Mouse (Mus musculus) CH12.LX (cell line): Measurements from ENCODE around the gene Tox2. TPM values are rescaled to one million over a fixed set of nuclear protein-coding genes. Genes with fewer than 3 reads are reported as not detected.
A peak's percentile ranks its signal among the peaks of the same experiment; 100 is the strongest.

ENCODE experiments used
- DNase-seq: peaks from one replicate; pipeline ENCODE4 v3.0.0-alpha.2; 2013; ENCODE audit errors: extremely low read depth
- H3K27ac ChIP-seq: 2 replicates; pipeline ENCODE4 v1.5.1; 2012; ENCODE audit warnings: low read depth, mild to moderate bottlenecking, control low read depth, moderate library complexity; ENCODE audit not compliant: insufficient read depth
- H3K27me3 ChIP-seq: replicated peaks from 2 replicates; pipeline ENCODE3; 2012; ENCODE audit warnings: inconsistent platforms
- H3K36me3 ChIP-seq, 2 experiments: replicated peaks in 1 of 2; 2 replicates each; pipeline versions ENCODE3 to v1.6.1; 2012; ENCODE audit warnings: inconsistent platforms in 1 of 2, low read length in 1 of 2, mild to moderate bottlenecking in 1 of 2, mixed read lengths in 1 of 2, moderate library complexity in 1 of 2; ENCODE audit not compliant: control insufficient read depth in 1 of 2, insufficient read depth in 1 of 2
- H3K4me1 ChIP-seq, 2 experiments: 2 replicates each; pipeline ENCODE4 v1.6.1; 2012; ENCODE audit warnings: inconsistent platforms in 1 of 2, moderate library complexity in 1 of 2; ENCODE audit not compliant: insufficient read depth in 2 of 2, control insufficient read depth in 1 of 2
- H3K4me2 ChIP-seq: 2 replicates; pipeline ENCODE4 v1.6.1; 2012; ENCODE audit warnings: low read depth, mild to moderate bottlenecking, control low read depth; ENCODE audit not compliant: poor library complexity, insufficient read depth, severe bottlenecking
- H3K4me3 ChIP-seq, 3 experiments: fragments of 150-350 bp in 1 of 3; sonication (generic) in 1 of 3; replicated peaks in 1 of 3; 2 replicates each; pipeline versions ENCODE3 to v1.5.1; 2011 to 2012; ENCODE audit warnings: low read depth in 2 of 3, low read length in 2 of 3, mild to moderate bottlenecking in 2 of 3, moderate library complexity in 2 of 3, control low read depth in 1 of 3, improper control_type of control experiment in 1 of 3, inconsistent platforms in 1 of 3, mixed read lengths in 1 of 3; ENCODE audit not compliant: poor library complexity in 1 of 3
- H3K79me2 ChIP-seq: replicated peaks from 2 replicates; pipeline ENCODE4 v1.6.1; 2012; ENCODE audit warnings: mild to moderate bottlenecking, moderate library complexity; ENCODE audit not compliant: control insufficient read depth, poor library complexity, insufficient read depth, severe bottlenecking; ENCODE audit errors: extremely low read depth
- H3K9ac ChIP-seq: 2 replicates; pipeline ENCODE4 v1.6.1; 2012; ENCODE audit warnings: low read depth, mild to moderate bottlenecking, control low read depth, moderate library complexity; ENCODE audit not compliant: insufficient read depth
- H3K9me3 ChIP-seq: replicated peaks from 2 replicates; pipeline ENCODE3; 2012; ENCODE audit warnings: low read length, inconsistent platforms, mixed read lengths
- CHD1 ChIP-seq: IDR thresholded peaks from 2 replicates; pipeline ENCODE4 v1.6.1; 2012; ENCODE audit warnings: low read depth, low read length, improper control_type of control experiment, inconsistent platforms
- CHD2 ChIP-seq: IDR thresholded peaks from 2 replicates; pipeline ENCODE4 v1.6.1; 2011; ENCODE audit warnings: low read length, improper control_type of control experiment
- CTCF ChIP-seq, 2 experiments: IDR thresholded peaks in 1 of 2; conservative IDR thresholded peaks in 1 of 2; 2 replicates each; pipeline ENCODE4 v1.5.1; 2011 to 2012; ENCODE audit warnings: low read depth in 2 of 2, low read length in 2 of 2, improper control_type of control experiment in 1 of 2, inconsistent platforms in 1 of 2, mild to moderate bottlenecking in 1 of 2, moderate library complexity in 1 of 2
- ELF1 ChIP-seq: IDR thresholded peaks from 2 replicates; pipeline ENCODE4 v1.6.1; 2014; ENCODE audit warnings: low read depth, mild to moderate bottlenecking, inconsistent platforms, low read length, improper control_type of control experiment
- ETS1 ChIP-seq: conservative IDR thresholded peaks from 2 replicates; pipeline ENCODE4 v1.6.1; 2012; ENCODE audit warnings: low read depth, mild to moderate bottlenecking, inconsistent platforms, low read length, improper control_type of control experiment, moderate library complexity
- GABPA ChIP-seq: IDR thresholded peaks from 2 replicates; pipeline ENCODE4 v1.6.1; 2012; ENCODE audit warnings: low read depth, low read length, improper control_type of control experiment, inconsistent platforms; ENCODE audit not compliant: insufficient replicate concordance
- HCFC1 ChIP-seq: IDR thresholded peaks from 2 replicates; pipeline ENCODE4 v1.6.1; 2012; ENCODE audit warnings: low read depth, mild to moderate bottlenecking, inconsistent platforms, low read length, improper control_type of control experiment
- JUN ChIP-seq: IDR thresholded peaks from 2 replicates; pipeline ENCODE4 v1.6.1; 2011; ENCODE audit warnings: low read depth, mild to moderate bottlenecking, low read length, improper control_type of control experiment, moderate library complexity; ENCODE audit not compliant: insufficient read depth
- KAT2A ChIP-seq: IDR thresholded peaks from 2 replicates; pipeline ENCODE4 v1.6.1; 2012; ENCODE audit warnings: low read length, improper control_type of control experiment, inconsistent platforms; ENCODE audit not compliant: insufficient replicate concordance
- MAX ChIP-seq: IDR thresholded peaks from 2 replicates; pipeline ENCODE4 v1.6.1; 2011; ENCODE audit warnings: low read length, improper control_type of control experiment
- MEF2A ChIP-seq: IDR thresholded peaks from 2 replicates; pipeline ENCODE4 v1.6.1; 2014; ENCODE audit warnings: low read depth, mild to moderate bottlenecking, inconsistent platforms, low read length, improper control_type of control experiment, borderline replicate concordance
- NRF1 ChIP-seq: IDR thresholded peaks from 2 replicates; pipeline ENCODE4 v1.6.1; 2014; ENCODE audit warnings: low read depth, mild to moderate bottlenecking, inconsistent platforms, low read length, improper control_type of control experiment, moderate library complexity
- PAX5 ChIP-seq: IDR thresholded peaks from 2 replicates; pipeline ENCODE4 v1.6.1; 2012; ENCODE audit warnings: low read length, inconsistent platforms, mixed read lengths
- POLR2AphosphoS2 ChIP-seq: IDR thresholded peaks from 2 replicates; pipeline ENCODE4 v1.6.1; 2011; ENCODE audit warnings: low read depth, low read length, improper control_type of control experiment
- RCOR1 ChIP-seq: conservative IDR thresholded peaks from 2 replicates; pipeline ENCODE4 v1.6.1; 2012; ENCODE audit warnings: low read depth, mild to moderate bottlenecking, inconsistent platforms, low read length, improper control_type of control experiment
- SIN3A ChIP-seq: IDR thresholded peaks from 2 replicates; pipeline ENCODE4 v1.6.1; 2012; ENCODE audit warnings: low read length, improper control_type of control experiment, inconsistent platforms
- USF1 ChIP-seq: IDR thresholded peaks from 2 replicates; pipeline ENCODE4 v1.6.1; 2014; ENCODE audit warnings: low read depth, mild to moderate bottlenecking, inconsistent platforms, low read length, improper control_type of control experiment
- USF2 ChIP-seq: conservative IDR thresholded peaks from 2 replicates; pipeline ENCODE4 v1.6.1; 2011; ENCODE audit warnings: low read depth, low read length, improper control_type of control experiment
- ZKSCAN1 ChIP-seq: IDR thresholded peaks from 2 replicates; pipeline ENCODE4 v1.6.1; 2012; ENCODE audit warnings: low read depth, inconsistent platforms, low read length, improper control_type of control experiment, borderline replicate concordance
- ZNF384 ChIP-seq: IDR thresholded peaks from 2 replicates; pipeline ENCODE4 v1.6.1; 2012; ENCODE audit warnings: low read depth, low read length, improper control_type of control experiment, inconsistent platforms
- dilution Hi-C: fragments of 300-500 bp; cut with MboI; formaldehyde crosslinking; loops from 2 replicates; pipeline ENCODE4 v1.14.3; 2020; ENCODE audit warnings: low sequenced_read_pairs; ENCODE audit not compliant: extremely low pct_unique_long_range_greater_than_20kb, extremely low pct_ligation_motif_present
- in situ Hi-C: fragments of 300-500 bp; cut with MboI; formaldehyde crosslinking; loops from 3 replicates; pipeline ENCODE4 v1.14.3; 2019; ENCODE audit warnings: low sequenced_read_pairs, low pct_ligation_motif_present, low pct_unique_long_range_greater_than_20kb, mixed read lengths
- polyA plus RNA-seq: library from polyadenylated mRNA; unstranded; fragments of >175 nt; gene quantifications from 2 replicates; pipeline ENCODE4 v1.2.1, GENCODE M21; 2012; ENCODE audit warnings: low read depth; ENCODE audit not compliant: insufficient read length
- total RNA-seq, 2 experiments: library from RNA; depleted of rRNA; stranded (reverse); fragments of 300-350 nt in 1 of 2; fragments of >200 nt in 1 of 2; gene quantifications; 2 replicates each; pipeline ENCODE4 v1.2.3; 2012 to 2014

Tox2 gene
- total and polyA plus RNA-seq, 3 experiments = not detected

- Histone ChIP-seq H3K9me3 (peaks cover 40% of the 10 kb centered on the region), H3K4me1 (no peaks in the 10 kb centered on the region), H3K9ac (no peak overlapping the region), H3K4me2 (no peak overlapping the region), H3K27me3 (peaks cover 22% of the 10 kb centered on the region), H3K79me2 (no peaks in the 10 kb centered on the region), H3K4me3 (no peak overlapping the region), H3K36me3 (no peaks in the 10 kb centered on the region)
- DNase-seq = peak; percentile 7
- in situ Hi-C loops = no loop called here
- TF ChIP-seq USF1 (no peak), CTCF (conservative IDR thresholded peaks at IDR 0.05 in 1 of 2, IDR thresholded peaks at IDR 0.05 in 1 of 2; ENCODE audit: low read depth in 2 of 2, low read length in 2 of 2) (peak; percentile 34 to 39; a peak in 3 of 4 replicates), MEF2A (no peak), KAT2A (no peak)
- TF ChIP-seq, all 38 proteins: peak for 1
- H3K27ac ChIP-seq = no peak overlapping the region
- dilution Hi-C loops = no loop called here
Observed at GRCm38 (mm10) chr2:163207315-163207714, 4.4 kb downstream of the Tox2 start.

GRCm38 (mm10) chr2:163209139-163209538 lies 6.2 kb downstream of the Tox2 start:
- in situ Hi-C loops = no loop called here
- no peak overlapping the region for H3K9ac ChIP-seq
- no peaks in the 10 kb centered on the region for H3K4me1 ChIP-seq
- H3K4me2 ChIP-seq = no peak overlapping the region
- no peak for TF ChIP-seq MEF2A
- no peak for TF ChIP-seq CHD1
- no peak for TF ChIP-seq MAX
- TF ChIP-seq ZKSCAN1 = no peak
- no peak for TF ChIP-seq PAX5
- no peak for TF ChIP-seq POLR2AphosphoS2
- TF ChIP-seq ELF1 = no peak
- TF ChIP-seq RCOR1 = no peak
- TF ChIP-seq JUN = no peak
- TF ChIP-seq ETS1 = no peak
- no peak for TF ChIP-seq GABPA
- TF ChIP-seq USF2 = no peak
- no peak for TF ChIP-seq HCFC1
- no peak for TF ChIP-seq ZNF384
- no peak for TF ChIP-seq CHD2
- TF ChIP-seq NRF1 = no peak
- TF ChIP-seq SIN3A = no peak
- TF ChIP-seq CTCF (conservative IDR thresholded peaks at IDR 0.05 in 1 of 2, IDR thresholded peaks at IDR 0.05 in 1 of 2; ENCODE audit: low read depth in 2 of 2, low read length in 2 of 2) = no peak
- no peak for DNase-seq
- H3K4me3 ChIP-seq = no peak overlapping the region
- peaks cover 40% of the 10 kb centered on the region for H3K27me3 ChIP-seq
- H3K79me2 ChIP-seq = no peaks in the 10 kb centered on the region
- H3K9me3 ChIP-seq = peaks cover 23% of the 10 kb centered on the region
- H3K36me3 ChIP-seq = no peaks in the 10 kb centered on the region
- H3K27ac ChIP-seq = no peak overlapping the region
- dilution Hi-C loops = no loop called here
